In the genomic region with DNA sequence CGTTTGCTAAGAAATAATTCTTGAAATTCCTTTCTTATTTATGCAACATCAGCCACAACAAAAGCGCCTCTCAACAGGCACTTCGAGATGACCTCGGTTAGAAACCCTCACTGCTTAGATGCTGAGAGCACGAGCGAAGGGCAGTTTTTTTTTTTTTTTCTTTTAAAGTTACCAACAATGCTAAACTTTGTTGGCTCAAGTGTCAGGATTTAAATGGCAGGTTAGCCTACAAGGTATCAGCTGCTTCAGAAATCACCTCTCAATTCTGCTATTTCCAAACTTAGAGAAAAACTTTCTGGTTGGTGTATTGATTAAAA, we compare ENCODE assay signal across 8 mouse cellular contexts.
DNase-seq lines count a peak whose midpoint lies in the region; ATAC-seq and TF ChIP-seq lines count a peak whose summit lies in the region.

No protein-coding gene starts in this region.

- TF ChIP-seq CTCF in CH12.LX (conservative IDR thresholded peaks at IDR 0.05 in 1 of 2, IDR thresholded peaks at IDR 0.05 in 1 of 2; ENCODE audit: low read depth in 2 of 2, low read length in 2 of 2), result no peak

- TF ChIP-seq EP300 in CH12.LX (IDR thresholded peaks at IDR 0.05; ENCODE audit: low read length), result no peak

- 2% methylated on average over 6 of the region's 6 CpGs for WGBS in heart, embryonic 12.5 days
- 5% methylated on average over 6 of the region's 6 CpGs for WGBS in forebrain, embryonic 15.5 days
- WGBS in liver, embryonic 16.5 days (ENCODE audit: insufficient replicate concordance), result 5% methylated on average over 6 of the region's 6 CpGs

- TF ChIP-seq RAD21 in CH12.LX (IDR thresholded peaks at IDR 0.05; ENCODE audit: low read depth, low read length), result no peak

- peak overlapping the region; percentile 99 for H3K27ac ChIP-seq in heart, embryonic 12.5 days (ENCODE audit: poor library complexity, severe bottlenecking)
- H3K27ac ChIP-seq in CH12.LX (ENCODE audit: insufficient read depth, low read depth), result peak overlapping the region; percentile 92
- H3K27ac ChIP-seq in forebrain, embryonic 15.5 days (replicated peaks), result peak overlapping the region; percentile 81; the same call in 1 of the 2 replicates
- H3K27ac ChIP-seq in liver, embryonic 16.5 days (ENCODE audit: low read length), result no peak overlapping the region; the same call in 1 of the 2 replicates

- peaks cover 90% of the 10 kb centered on the region for H3K79me2 ChIP-seq in CH12.LX (replicated peaks; ENCODE audit: control insufficient read depth, extremely low read depth, insufficient read depth, poor library complexity, severe bottlenecking)

- H3K4me1 ChIP-seq in heart, embryonic 12.5 days (replicated peaks), result peaks cover 55% of the 10 kb centered on the region
- peaks cover 6 to 46% of the 10 kb centered on the region in 2 experiments for H3K4me1 ChIP-seq in CH12.LX (ENCODE audit: control insufficient read depth in 1 of 2, insufficient read depth in 2 of 2)
- peaks cover 21% of the 10 kb centered on the region for H3K4me1 ChIP-seq in forebrain, embryonic 15.5 days
- peaks cover 15% of the 10 kb centered on the region for H3K4me1 ChIP-seq in liver, embryonic 16.5 days (ENCODE audit: control insufficient read depth, low read depth, low read length)

- H3K4me3 ChIP-seq in heart, embryonic 12.5 days, result peak overlapping the region; percentile 90
- peak overlapping the region; percentile 57 to 89 (median 79) for H3K4me3 ChIP-seq in CH12.LX (replicated peaks in 1 of 3; ENCODE audit: low read depth in 2 of 3, low read length in 2 of 3, poor library complexity in 1 of 3)
- peak overlapping the region; percentile 65 for H3K4me3 ChIP-seq in forebrain, embryonic 15.5 days
- H3K4me3 ChIP-seq in liver, embryonic 16.5 days (ENCODE audit: low read depth, low read length), result peak overlapping the region; percentile 63

- in situ Hi-C loops in CH12.LX (cut with MboI; ENCODE audit: low pct_ligation_motif_present, low pct_unique_long_range_greater_than_20kb, low sequenced_read_pairs), result no loop called here

- H3K36me3 ChIP-seq in heart, embryonic 12.5 days, result no peaks in the 10 kb centered on the region
- peaks cover 3 to 6% of the 10 kb centered on the region in 2 experiments for H3K36me3 ChIP-seq in CH12.LX (replicated peaks in 1 of 2; ENCODE audit: control insufficient read depth in 1 of 2, insufficient read depth in 1 of 2, low read length in 1 of 2)
- H3K36me3 ChIP-seq in forebrain, embryonic 15.5 days, result no peaks in the 10 kb centered on the region
- no peaks in the 10 kb centered on the region for H3K36me3 ChIP-seq in liver, embryonic 16.5 days (ENCODE audit: control insufficient read depth, insufficient read depth)

- no peaks in the 10 kb centered on the region for H3K27me3 ChIP-seq in heart, embryonic 12.5 days (replicated peaks)
- H3K27me3 ChIP-seq in CH12.LX (replicated peaks), result no peaks in the 10 kb centered on the region
- H3K27me3 ChIP-seq in forebrain, embryonic 15.5 days, result no peaks in the 10 kb centered on the region
- peaks cover 9% of the 10 kb centered on the region for H3K27me3 ChIP-seq in liver, embryonic 16.5 days (ENCODE audit: control insufficient read depth, insufficient read depth, low read depth, low read length)

- no peaks in the 10 kb centered on the region for H3K9me3 ChIP-seq in heart, embryonic 12.5 days (replicated peaks)
- H3K9me3 ChIP-seq in CH12.LX (replicated peaks; ENCODE audit: low read length), result no peaks in the 10 kb centered on the region
- no peaks in the 10 kb centered on the region for H3K9me3 ChIP-seq in forebrain, embryonic 15.5 days
- H3K9me3 ChIP-seq in liver, embryonic 16.5 days (replicated peaks; ENCODE audit: control insufficient read depth, low read length), result no peaks in the 10 kb centered on the region

- DNase-seq in heart, adult 18-20 months, result no peak
- DNase-seq in CH12.LX (ENCODE audit: extremely low read depth), result no peak
- DNase-seq in B cell, adult 2 months, result no peak
- DNase-seq in frontal cortex, postnatal 36 days (ENCODE audit: low spot score in 2 of 2), result no peak
- no peak for DNase-seq in layer of hippocampus, adult 8-10 months (ENCODE audit: low spot score in 2 of 2)

- peak overlapping the region; percentile 96 for H3K9ac ChIP-seq in heart, embryonic 12.5 days
- peak overlapping the region; percentile 96 for H3K9ac ChIP-seq in CH12.LX (ENCODE audit: insufficient read depth, low read depth)
- peak overlapping the region; percentile 74; the same call in 1 of the 2 replicates for H3K9ac ChIP-seq in forebrain, embryonic 15.5 days (replicated peaks)
- no peak overlapping the region; the same call in 1 of the 2 replicates for H3K9ac ChIP-seq in liver, embryonic 16.5 days (ENCODE audit: low read depth, low read length)

- no peak for TF ChIP-seq POLR2A in CH12.LX (IDR thresholded peaks at IDR 0.05; ENCODE audit: low read depth, low read length)

- ATAC-seq in heart, embryonic 12.5 days (ENCODE audit: insufficient number of reproducible peaks, low FRiP score), result no peak
- ATAC-seq in forebrain, embryonic 15.5 days (replicated peaks), result no peak
- no peak for ATAC-seq in liver, embryonic 16.5 days (ENCODE audit: low read depth)

- dilution Hi-C loops in CH12.LX (cut with MboI; ENCODE audit: extremely low pct_ligation_motif_present, extremely low pct_unique_long_range_greater_than_20kb, low sequenced_read_pairs), result no loop called here

- peak overlapping the region; percentile 75 for H3K4me2 ChIP-seq in heart, embryonic 12.5 days
- H3K4me2 ChIP-seq in CH12.LX (ENCODE audit: insufficient read depth, low read depth, poor library complexity, severe bottlenecking), result peak overlapping the region; percentile 94
- peak overlapping the region; percentile 72 for H3K4me2 ChIP-seq in forebrain, embryonic 15.5 days (replicated peaks)
- peak overlapping the region; percentile 74 for H3K4me2 ChIP-seq in liver, embryonic 16.5 days (ENCODE audit: low read depth, low read length)

TF ChIP-seq in CH12.LX, 34 proteins besides CTCF, POLR2A, EP300 and RAD21:
- TF ChIP-seq BHLHE40 (IDR thresholded peaks at IDR 0.05; ENCODE audit: low read depth, low read length) (no peak), MAFK (IDR thresholded peaks at IDR 0.05; ENCODE audit: insufficient replicate concordance, low read length) (no peak), TCF12 (IDR thresholded peaks at IDR 0.05; ENCODE audit: low read depth, low read length) (no peak), ZC3H11A (IDR thresholded peaks at IDR 0.05; ENCODE audit: low read depth, low read length) (no peak), CHD2 (IDR thresholded peaks at IDR 0.05; ENCODE audit: low read length) (no peak), IRF4 (IDR thresholded peaks at IDR 0.05; ENCODE audit: low read depth, low read length) (no peak), USF2 (conservative IDR thresholded peaks at IDR 0.05; ENCODE audit: low read depth, low read length) (no peak), ZMIZ1 (IDR thresholded peaks at IDR 0.05; ENCODE audit: low read depth, low read length) (no peak), MAX (IDR thresholded peaks at IDR 0.05; ENCODE audit: low read length) (no peak; the same call in 1 of the 2 replicates), MEF2A (IDR thresholded peaks at IDR 0.05; ENCODE audit: borderline replicate concordance, low read depth, low read length) (no peak), E2F4 (IDR thresholded peaks at IDR 0.05; ENCODE audit: insufficient replicate concordance, low read depth, low read length) (no peak), ETS1 (conservative IDR thresholded peaks at IDR 0.05; ENCODE audit: low read depth, low read length) (no peak), JUND (conservative IDR thresholded peaks at IDR 0.05; ENCODE audit: low read depth, low read length) (no peak), GABPA (IDR thresholded peaks at IDR 0.05; ENCODE audit: insufficient replicate concordance, low read depth, low read length) (no peak), TBP (conservative IDR thresholded peaks at IDR 0.05; ENCODE audit: low read depth, low read length) (no peak), ZNF384 (IDR thresholded peaks at IDR 0.05; ENCODE audit: low read depth, low read length) (peak; percentile 61), KAT2A (IDR thresholded peaks at IDR 0.05; ENCODE audit: insufficient replicate concordance, low read length) (no peak), SMC3 (IDR thresholded peaks at IDR 0.05; ENCODE audit: low read depth, low read length) (no peak), NELFE (IDR thresholded peaks at IDR 0.05; ENCODE audit: low read depth, low read length) (peak; percentile 8; the same call in 1 of the 2 replicates), MYC (IDR thresholded peaks at IDR 0.05; ENCODE audit: low read depth, low read length) (no peak), USF1 (IDR thresholded peaks at IDR 0.05; ENCODE audit: low read depth, low read length) (no peak), HCFC1 (IDR thresholded peaks at IDR 0.05; ENCODE audit: low read depth, low read length) (peak; percentile 12; the same call in 1 of the 2 replicates), NRF1 (IDR thresholded peaks at IDR 0.05; ENCODE audit: low read depth, low read length) (no peak), SIN3A (IDR thresholded peaks at IDR 0.05; ENCODE audit: low read length) (peak; percentile 88), JUN (IDR thresholded peaks at IDR 0.05; ENCODE audit: insufficient read depth, low read depth, low read length) (no peak), ELF1 (IDR thresholded peaks at IDR 0.05; ENCODE audit: low read depth, low read length) (no peak), CHD1 (IDR thresholded peaks at IDR 0.05; ENCODE audit: low read depth, low read length) (peak; percentile 52; the same call in 1 of the 2 replicates), POLR2AphosphoS2 (IDR thresholded peaks at IDR 0.05; ENCODE audit: low read depth, low read length) (no peak; the same call in 1 of the 2 replicates), ZKSCAN1 (IDR thresholded peaks at IDR 0.05; ENCODE audit: borderline replicate concordance, low read depth, low read length) (no peak), PAX5 (IDR thresholded peaks at IDR 0.05; ENCODE audit: low read length) (no peak), UBTF (IDR thresholded peaks at IDR 0.05; ENCODE audit: low read depth, low read length) (no peak), MAZ (IDR thresholded peaks at IDR 0.05; ENCODE audit: low read depth, low read length) (no peak), MXI1 (IDR thresholded peaks at IDR 0.05; ENCODE audit: low read depth, low read length) (no peak; the same call in 1 of the 2 replicates), RCOR1 (conservative IDR thresholded peaks at IDR 0.05; ENCODE audit: low read depth, low read length) (no peak)
